Mouse (Mus musculus) kidney, postnatal 0 days (tissue): ENCODE measurements around the gene Ednra. TPM values are rescaled to one million over a fixed set of nuclear protein-coding genes. Genes with fewer than 3 reads are reported as not detected.

ENCODE experiments used
- ATAC-seq: fragments of 200-750 bp; cut with Nextera tagmentation; replicated peaks from 2 replicates; pipeline ENCODE4 v1.8.0; 2017; ENCODE audit warnings: low read depth, moderate number of reproducible peaks, moderate TSS enrichment, moderate library complexity; ENCODE audit not compliant: low FRiP score
- DNase-seq: peaks from one replicate; pipeline ENCODE4 v3.0.0-alpha.2; 2016; ENCODE audit warnings: low spot score
- H3K27ac ChIP-seq: fragments of 300-500 bp; sonication (generic); 2 replicates; pipeline ENCODE4 v1.5.1; 2014; ENCODE audit warnings: mild to moderate bottlenecking
- H3K27me3 ChIP-seq: fragments of 300-500 bp; sonication (generic); 2 replicates; pipeline ENCODE4 v1.6.1; 2014; ENCODE audit warnings: low read length, mixed read lengths; ENCODE audit not compliant: insufficient read depth
- H3K36me3 ChIP-seq: fragments of 300-500 bp; sonication (generic); 2 replicates; pipeline ENCODE4 v1.6.1; 2014; ENCODE audit warnings: low read length, mixed read lengths; ENCODE audit not compliant: insufficient read depth
- H3K4me1 ChIP-seq: fragments of 300-500 bp; sonication (generic); replicated peaks from 2 replicates; pipeline ENCODE4 v1.6.1; 2014; ENCODE audit warnings: antibody characterized with exemption, low read length, mixed read lengths; ENCODE audit not compliant: insufficient read depth
- H3K4me2 ChIP-seq: fragments of 300-500 bp; sonication (generic); 2 replicates; pipeline ENCODE4 v1.6.1; 2014; ENCODE audit warnings: mild to moderate bottlenecking, low read length, moderate library complexity, mixed read lengths
- H3K4me3 ChIP-seq: fragments of 300-500 bp; sonication (generic); replicated peaks from 2 replicates; pipeline ENCODE4 v1.5.1; 2014; ENCODE audit warnings: low read depth, low read length
- H3K9ac ChIP-seq: fragments of 300-500 bp; sonication (generic); 2 replicates; pipeline ENCODE4 v1.6.1; 2014; ENCODE audit warnings: low read depth, low read length
- H3K9me3 ChIP-seq: fragments of 300-500 bp; sonication (generic); replicated peaks from 2 replicates; pipeline ENCODE4 v1.6.1; 2016; ENCODE audit warnings: low read length, inconsistent platforms, mixed read lengths
- CTCF ChIP-seq: IDR thresholded peaks from 2 replicates; pipeline ENCODE4 v1.5.1; 2016; ENCODE audit warnings: antibody characterized with exemption, low read depth, mild to moderate bottlenecking, moderate library complexity
- WGBS: fragments of 180-500 bp; shearing (Covaris S2); extraction: QIAGEN DNeasy Blood & Tissue Kit; methylation state at CpG from one replicate; pipeline ENCODE4 v1.1.7; 2014; 5-methylcytosine and 5-hydroxymethylcytosine counted together
- polyA plus RNA-seq: library from polyadenylated mRNA; unstranded; fragments of >200 nt; fragmentation: Nextera tagmentation; extraction: Ambion mirVana; gene quantifications from 2 replicates; pipeline ENCODE4 v1.2.1, GENCODE M21; 2015

Gene Ednra
- polyA plus RNA-seq, 1 experiment from 2014 or later, result 24.1 TPM

DNA sequence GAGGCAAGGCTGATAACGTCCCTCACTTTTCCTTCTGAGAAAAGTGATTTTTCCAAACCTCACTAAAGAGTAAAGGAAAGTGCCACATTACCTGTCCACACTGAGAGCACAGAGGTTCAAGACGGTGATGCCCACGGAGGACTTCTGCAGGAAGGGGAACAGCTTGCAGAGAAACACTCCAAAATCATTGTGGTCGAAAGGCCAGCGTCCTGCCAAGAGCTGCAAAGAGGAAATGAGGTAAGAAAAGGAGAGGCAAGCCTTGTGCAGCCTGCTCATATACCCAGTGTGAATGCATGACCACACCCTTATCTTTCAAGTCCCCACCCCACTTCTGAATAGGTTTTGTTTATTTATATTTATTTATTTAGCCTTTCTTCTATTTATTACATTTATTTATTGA is 35.3 kb downstream of the Ednra start:
- ATAC-seq (no peak), DNase-seq (no peak)
- Histone ChIP-seq H3K9me3 (no peaks in the 10 kb centered on the region), H3K27ac (no peak overlapping the region), H3K9ac (no peak overlapping the region), H3K4me1 (no peaks in the 10 kb centered on the region), H3K27me3 (no peaks in the 10 kb centered on the region), H3K36me3 (no peaks in the 10 kb centered on the region; the same call in 1 of the 2 replicates), H3K4me3 (no peak overlapping the region), H3K4me2 (no peak overlapping the region)
- WGBS, result 74% methylated on average over 5 of the region's 5 CpGs
- no peak for TF ChIP-seq CTCF

DNA sequence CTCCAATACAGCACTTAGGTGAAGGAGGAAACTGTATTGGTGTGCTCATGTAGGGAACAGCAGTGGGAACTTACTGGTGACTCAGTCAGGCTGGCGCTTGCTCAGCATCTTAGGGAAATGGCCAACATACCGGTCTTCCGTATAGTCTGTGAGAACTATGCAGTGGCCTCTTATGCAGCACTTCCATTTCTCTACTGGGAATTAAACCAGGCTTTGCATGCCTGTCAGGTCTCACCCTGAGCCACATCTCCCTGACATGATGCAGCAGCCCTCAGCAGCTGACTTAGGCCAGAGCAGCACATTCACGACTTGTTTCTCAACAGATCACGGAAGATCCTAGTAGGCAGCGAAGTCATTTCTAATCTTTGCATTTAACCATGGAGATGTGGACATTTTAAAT is 39.9 kb downstream of the Ednra start:
- H3K4me3 ChIP-seq, result no peak overlapping the region
- no peaks in the 10 kb centered on the region; the same call in 1 of the 2 replicates for H3K36me3 ChIP-seq
- no peak overlapping the region for H3K9ac ChIP-seq
- 81% methylated on average over 6 of the region's 6 CpGs for WGBS
- no peak for ATAC-seq
- H3K4me1 ChIP-seq, result no peaks in the 10 kb centered on the region
- H3K27me3 ChIP-seq, result no peaks in the 10 kb centered on the region
- TF ChIP-seq CTCF, result no peak
- no peaks in the 10 kb centered on the region for H3K9me3 ChIP-seq
- no peak overlapping the region for H3K4me2 ChIP-seq
- no peak for DNase-seq
- H3K27ac ChIP-seq, result no peak overlapping the region

DNA sequence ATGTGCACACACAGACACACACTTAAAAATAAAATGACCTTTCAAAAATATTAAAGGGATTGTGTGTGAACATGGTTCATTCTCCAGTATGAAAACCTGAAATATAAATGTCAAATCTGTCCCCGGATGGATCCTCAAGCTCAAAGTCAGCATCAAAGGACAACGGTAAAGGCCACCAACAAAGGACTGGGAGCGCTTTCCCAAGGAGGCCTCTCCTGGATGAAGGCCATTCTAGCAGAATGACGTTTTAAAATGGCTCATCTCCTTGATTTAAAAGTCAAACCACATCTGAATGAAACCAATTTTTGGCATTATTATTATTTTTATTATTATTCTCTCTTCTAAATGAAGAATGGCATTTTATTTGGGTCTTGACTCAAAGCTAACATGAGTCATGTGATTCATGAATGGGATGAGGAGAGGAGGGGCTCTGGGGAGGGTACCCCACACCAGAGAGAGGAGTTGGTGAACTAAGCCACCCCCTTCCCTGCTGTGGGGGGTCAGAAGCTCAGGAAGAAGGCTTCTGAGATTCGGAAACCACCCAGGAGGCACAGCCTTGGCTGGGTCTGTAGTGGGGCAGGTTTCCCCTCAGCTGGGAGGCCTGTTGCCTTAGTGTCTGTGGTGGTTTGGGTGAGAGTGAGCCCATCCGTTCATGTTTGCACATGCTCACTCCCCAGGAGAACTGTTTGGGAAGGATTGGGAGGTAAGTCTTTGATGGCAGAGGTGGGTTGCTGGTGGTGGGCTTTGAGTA is 40.7 kb downstream of the Ednra start:
- DNase-seq (no peak), ATAC-seq (no peak)
- no peaks in the 10 kb centered on the region for H3K9me3 ChIP-seq
- no peak overlapping the region for H3K4me3 ChIP-seq
- H3K4me2 ChIP-seq, result no peak overlapping the region
- H3K9ac ChIP-seq, result no peak overlapping the region
- H3K36me3 ChIP-seq, result no peaks in the 10 kb centered on the region; the same call in 1 of the 2 replicates
- peak overlapping the region; percentile 37; the same call in 1 of the 2 replicates for H3K27ac ChIP-seq
- no peak for TF ChIP-seq CTCF
- H3K27me3 ChIP-seq, result no peaks in the 10 kb centered on the region
- H3K4me1 ChIP-seq, result no peaks in the 10 kb centered on the region
- 78% methylated on average over 6 of the region's 6 CpGs for WGBS

DNA sequence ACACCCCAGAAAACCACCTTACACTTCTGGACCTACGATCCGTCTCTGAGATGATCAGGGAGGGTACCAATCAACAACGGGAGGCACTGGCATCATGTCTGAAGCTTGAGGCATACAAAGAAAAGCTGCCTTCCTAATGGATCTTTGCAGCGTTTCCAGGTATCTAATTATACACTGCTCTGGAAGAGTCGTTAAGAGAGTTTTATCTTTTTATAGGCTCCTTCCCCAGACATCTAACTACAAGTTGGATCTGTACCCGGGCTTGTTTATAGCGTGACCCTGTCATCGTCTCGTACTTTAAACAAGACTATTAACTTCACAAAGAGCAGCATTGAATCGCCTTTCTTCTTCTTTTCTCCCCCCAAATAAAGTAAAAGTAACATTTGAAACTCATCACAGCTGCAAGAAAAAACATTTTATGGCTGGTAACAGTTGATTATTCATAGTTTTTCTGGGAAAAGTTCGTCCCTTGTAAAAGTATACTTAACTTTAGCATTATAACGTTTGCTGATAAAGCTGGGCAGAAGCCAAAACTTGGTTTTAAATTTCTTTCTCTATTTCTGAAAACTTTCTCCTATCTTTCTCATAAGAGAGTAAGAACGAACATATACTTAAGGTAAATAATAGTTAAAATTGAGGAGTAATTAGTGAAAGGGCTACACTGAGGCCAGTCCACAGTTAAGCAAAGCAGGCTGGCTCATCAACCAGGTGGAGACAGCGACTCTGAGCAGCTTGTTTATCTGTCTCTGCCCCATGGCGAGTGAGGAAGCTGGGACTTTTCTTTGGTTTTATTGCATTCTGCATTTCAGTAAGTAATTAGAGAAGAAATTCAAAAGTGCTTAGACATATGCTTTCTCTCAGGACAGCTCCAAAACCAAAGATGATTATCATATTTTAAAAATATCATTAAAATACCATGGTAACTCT is 42.0 kb downstream of the Ednra start:
- Histone ChIP-seq H3K36me3 (no peaks in the 10 kb centered on the region; the same call in 1 of the 2 replicates), H3K9ac (no peak overlapping the region), H3K27me3 (no peaks in the 10 kb centered on the region), H3K4me2 (peak overlapping the region; percentile 1; the same call in 1 of the 2 replicates), H3K4me1 (no peaks in the 10 kb centered on the region), H3K4me3 (no peak overlapping the region), H3K9me3 (no peaks in the 10 kb centered on the region), H3K27ac (peak overlapping the region; percentile 73)
- no peak for TF ChIP-seq CTCF
- ATAC-seq (no peak), DNase-seq (peak; percentile 86)
- 21% methylated on average over 15 of the region's 15 CpGs for WGBS

DNA sequence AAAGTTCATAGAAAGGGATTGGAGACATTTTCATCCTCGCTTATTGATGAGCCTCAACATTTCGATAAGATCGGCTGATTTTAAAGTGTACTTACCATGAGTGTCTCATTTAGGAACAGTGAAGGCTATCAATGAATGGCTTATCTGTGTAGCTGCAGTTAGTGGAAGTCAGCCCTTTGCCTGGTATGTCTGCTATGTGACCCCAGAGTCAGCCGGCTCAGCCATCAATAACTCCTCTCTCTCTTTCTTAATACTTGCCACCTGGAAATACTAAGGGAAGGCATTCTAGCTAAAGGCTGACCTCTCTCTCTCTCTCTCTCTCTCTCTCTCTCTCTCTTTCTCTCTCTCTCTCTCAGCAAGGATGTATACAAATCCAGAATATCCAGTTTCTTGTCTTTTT is 52.2 kb downstream of the Ednra start:
- no peak overlapping the region for H3K4me2 ChIP-seq
- no peak for DNase-seq

More for the DNA sequence above, 52.2 kb downstream of the Ednra start:
- H3K9me3 ChIP-seq, result no peaks in the 10 kb centered on the region
- no peaks in the 10 kb centered on the region for H3K4me1 ChIP-seq
- ATAC-seq, result no peak
- H3K27ac ChIP-seq, result no peak overlapping the region
- 72% methylated on average over 4 of the region's 4 CpGs for WGBS
- H3K36me3 ChIP-seq, result 0 out of 2 replicates have a peak, but pooled peaks cover 5% of the 10 kb centered on the region
- H3K27me3 ChIP-seq, result no peaks in the 10 kb centered on the region
- no peak for TF ChIP-seq CTCF
- H3K9ac ChIP-seq, result no peak overlapping the region
- H3K4me3 ChIP-seq, result no peak overlapping the region
